Mouse (Mus musculus): ENCODE results near the gene Rabgef1. TPM values are rescaled to one million over a fixed set of nuclear protein-coding genes. Genes with fewer than 3 reads are reported as not detected.

Rabgef1 gene
- total RNA-seq, 2 experiments from 2014 or later: 34.7 to 58.1 TPM

DNA sequence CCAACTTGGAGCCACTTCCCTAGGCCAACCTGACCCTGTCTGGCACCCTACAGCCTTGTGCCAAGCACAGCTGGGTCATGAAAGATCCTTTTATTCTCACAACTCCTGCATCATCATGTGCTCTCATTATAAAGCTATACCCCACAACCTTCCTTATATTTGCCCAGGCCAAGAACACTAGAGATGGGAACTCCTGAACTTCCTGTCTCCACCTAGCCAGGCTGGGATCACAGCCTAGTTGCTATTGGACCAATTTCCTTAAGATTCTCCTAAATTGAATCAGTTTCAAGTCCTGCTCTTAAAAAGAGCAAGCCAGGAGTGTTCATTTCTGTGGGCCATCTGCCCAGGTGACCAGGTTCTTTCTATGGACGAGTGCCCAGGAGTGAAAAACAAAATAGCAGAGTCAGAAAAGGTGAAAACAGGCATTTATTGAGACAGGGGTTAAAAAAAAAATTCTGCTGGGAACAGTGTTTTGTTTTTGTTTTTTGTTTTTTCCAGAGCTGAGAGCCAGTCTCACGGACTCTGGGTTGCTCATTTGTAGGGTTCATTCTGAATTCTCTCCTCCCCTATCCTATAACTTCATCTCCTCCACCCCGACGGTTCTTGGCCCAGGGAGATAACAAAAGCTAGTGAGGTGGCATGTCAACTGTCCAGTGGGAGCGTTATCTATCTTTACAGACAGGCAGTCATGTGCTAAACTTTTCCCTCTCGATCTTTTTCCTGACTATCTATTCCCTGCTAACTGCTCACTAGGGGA, 754 bp upstream of the Rabgef1 start:
- no peak for DNase-seq (ENCODE audit: low spot score in 2 of 2)

DNA sequence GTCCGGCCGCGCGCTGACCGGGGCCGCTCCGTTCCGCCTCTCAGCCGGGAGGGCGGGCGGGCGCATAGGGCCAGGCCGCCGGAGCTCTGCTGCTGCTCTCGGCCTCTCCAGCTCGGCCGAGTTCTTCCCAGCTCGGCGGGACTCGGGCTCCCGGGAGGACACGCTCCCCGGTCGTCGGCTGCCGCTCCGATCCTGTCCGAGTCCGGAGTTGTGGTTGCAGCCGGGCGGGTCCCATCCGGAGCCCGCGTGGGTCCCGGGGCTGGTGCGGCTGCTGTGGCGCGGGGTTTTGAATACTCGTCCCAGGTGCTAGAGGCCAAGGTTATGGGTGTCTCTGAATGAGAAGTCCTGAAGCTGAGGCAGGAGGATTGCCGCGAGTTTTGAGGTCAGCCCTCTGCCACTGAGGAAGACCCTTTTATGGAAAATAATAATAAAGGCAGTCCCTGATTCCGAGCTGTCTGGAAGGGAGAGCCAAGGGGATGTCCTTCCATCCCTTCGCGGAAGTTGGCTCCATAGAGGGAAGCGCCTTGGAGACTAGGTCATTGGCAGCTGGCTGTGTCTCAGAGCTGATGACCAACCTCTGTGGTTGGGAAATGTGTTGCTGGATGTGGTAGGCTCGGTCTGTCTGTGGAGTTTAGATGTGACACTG, 481 bp downstream of the Rabgef1 start:
- peak in 1 of 2 experiments; percentile 63 for DNase-seq (ENCODE audit: low spot score in 2 of 2)

DNA sequence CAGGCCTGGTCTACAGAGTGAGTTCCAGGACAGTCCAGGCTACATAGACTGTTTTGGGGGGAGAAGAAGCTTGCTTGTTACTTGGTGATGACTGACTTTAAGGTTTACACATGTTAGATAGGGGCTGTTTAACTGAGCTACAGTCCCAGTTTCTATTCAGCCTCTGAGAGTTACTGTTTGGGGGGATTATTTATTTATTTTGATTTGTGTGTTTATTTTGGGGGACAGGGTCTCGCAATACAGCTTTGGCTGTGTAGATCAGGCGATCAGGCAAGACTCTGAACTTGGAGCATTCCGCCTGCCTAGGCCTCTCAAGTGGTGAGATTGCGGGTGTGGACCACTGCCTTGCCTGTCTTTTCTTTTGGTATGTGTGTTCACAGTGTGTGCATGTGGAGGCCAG, 1.4 kb downstream of the Rabgef1 start:
- no peak for DNase-seq (ENCODE audit: low spot score in 2 of 2)

DNA sequence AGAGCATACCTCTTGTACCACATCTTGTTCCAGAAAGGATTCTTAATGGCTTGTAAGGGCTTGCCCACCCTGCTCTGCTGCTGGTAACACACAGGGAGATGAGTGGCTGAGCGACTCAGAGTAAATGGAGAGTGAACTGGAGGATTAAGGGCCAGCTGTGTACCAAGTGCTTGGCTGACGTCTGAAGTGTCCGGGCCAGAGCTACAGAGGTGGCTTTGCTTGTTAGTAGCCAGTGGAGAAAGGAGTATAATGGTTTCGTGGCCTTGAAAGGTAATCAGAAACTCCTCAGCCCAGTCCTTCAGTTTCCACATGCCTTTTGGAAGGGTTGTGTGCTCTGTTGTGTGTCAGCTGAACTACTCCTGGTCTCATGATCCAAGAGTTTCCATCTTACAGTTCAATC, 6.3 kb downstream of the Rabgef1 start:
- DNase-seq (ENCODE audit: low spot score in 2 of 2): no peak

DNA sequence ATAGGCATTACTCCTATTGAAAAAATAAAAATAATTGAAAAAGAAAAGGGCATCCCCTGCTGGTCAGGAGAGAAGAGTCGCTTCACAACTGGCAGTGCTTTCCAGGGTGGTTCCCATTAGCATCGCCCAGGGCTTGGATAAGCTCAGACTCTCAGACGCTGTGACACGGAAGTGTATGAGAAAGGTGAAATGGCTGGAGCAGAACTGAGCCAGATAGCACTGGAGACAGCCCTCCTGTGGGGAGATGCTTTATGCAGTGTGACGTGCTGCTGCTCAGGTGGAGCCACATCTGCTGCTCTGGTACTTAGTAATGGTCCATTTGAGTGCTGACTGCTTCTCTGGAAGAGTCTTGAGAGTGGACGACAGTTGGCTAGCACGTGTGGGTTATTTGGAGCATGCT, 8.8 kb downstream of the Rabgef1 start:
- DNase-seq (ENCODE audit: low spot score in 2 of 2): no peak

DNA sequence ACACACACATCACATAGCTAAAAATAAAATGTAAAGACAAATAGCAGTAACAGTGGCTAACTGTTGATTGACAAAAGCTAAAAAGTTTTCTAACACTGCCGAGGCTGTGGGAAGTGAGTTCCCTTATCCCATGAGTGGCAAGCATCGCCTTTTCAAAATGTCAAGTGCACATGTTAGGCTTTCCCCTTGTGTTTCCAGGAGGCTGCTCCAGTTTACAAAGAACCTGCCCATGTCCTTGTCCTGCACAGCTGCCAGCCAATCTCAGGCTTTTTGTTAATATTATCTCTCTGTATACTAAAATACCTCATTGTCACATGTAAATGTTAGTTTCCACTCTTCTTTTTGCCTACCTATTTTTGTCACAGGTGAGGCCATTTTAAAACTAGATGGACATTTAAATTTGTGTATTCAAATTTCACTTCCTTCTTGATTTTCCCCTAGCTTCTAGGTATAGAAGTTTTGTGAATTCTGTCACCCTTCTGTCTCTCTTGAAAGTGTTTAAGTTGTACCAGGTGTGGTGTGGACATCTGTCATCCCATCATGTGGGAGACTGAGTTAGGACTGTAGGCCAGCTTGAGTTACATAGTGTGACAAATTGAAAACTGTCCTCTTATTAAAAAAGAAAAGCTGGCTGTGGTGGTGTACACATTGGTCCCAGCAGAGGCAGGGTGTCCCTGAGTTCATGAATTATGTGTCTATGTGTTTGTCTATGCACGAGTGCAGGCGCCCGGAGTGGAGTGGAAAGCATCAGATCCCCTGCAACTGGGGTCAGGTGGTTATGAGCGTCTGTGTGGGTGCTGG, 10.3 kb downstream of the Rabgef1 start:
- DNase-seq (ENCODE audit: low spot score in 2 of 2): no peak

DNA sequence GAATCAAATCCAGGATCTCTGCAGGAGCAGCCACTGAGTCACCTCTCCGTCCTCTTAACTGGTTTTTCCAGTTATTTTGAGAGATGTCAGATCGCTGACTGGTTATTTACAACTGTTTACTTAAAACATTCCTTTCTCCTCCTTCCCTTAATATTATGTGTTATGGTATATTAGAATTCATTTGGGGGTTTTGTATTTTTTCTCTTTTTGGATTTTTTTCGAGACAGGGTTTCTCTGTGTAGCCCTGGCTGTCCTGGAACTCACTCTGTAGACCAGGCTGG, 10.9 kb downstream of the Rabgef1 start:
- no peak for DNase-seq (ENCODE audit: low spot score in 2 of 2)

DNA sequence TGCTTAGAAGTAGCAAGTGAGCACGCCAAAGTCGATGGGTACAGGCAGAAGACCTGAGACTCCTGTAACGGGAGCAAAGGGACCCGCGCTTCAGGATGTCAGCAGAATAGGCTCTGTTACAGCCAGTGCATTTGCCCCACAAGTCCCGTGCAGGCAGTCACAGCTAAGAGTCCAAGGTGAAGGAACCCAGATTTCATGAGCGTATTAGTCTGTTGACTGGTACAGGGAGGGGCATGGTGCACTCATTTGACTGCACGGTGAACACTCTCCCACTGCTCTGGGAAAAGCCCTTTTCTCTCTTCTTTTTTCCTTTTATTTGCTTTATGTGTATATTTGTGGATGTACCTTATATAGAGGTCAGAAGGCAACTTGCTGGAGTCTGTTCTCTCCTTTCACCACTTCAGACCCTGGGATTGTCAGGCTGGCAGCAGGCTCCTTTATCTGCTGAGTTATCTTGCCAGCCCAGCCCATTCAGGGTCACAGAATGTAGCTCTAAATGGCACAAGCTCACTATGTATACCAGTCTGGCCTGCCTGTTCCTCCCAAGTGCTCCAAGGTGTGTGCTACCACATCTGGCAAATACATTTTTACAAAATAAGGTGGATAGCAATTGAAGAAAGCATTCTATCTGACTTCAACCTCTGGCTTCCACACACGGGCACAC, 12.7 kb downstream of the Rabgef1 start:
- peak in 1 of 2 experiments; percentile 27 for DNase-seq (ENCODE audit: low spot score in 2 of 2)

DNA sequence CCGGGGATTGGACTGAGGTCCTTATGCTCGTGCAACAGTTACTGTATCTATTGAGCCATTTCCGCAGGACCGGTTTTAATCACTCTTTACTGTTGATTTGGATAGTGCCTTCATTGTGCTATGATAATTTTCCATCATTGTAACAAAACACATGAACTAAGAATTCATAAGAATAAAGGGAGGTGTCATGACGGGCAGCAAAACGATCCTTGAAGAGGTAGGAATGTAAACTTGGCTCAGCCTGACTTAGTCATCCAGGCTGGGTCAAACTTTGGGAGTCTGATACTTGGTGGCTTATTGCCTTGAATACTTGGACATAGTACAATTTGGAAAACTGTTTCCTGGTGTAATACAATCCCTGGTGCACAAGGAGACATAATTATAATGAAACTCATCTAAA, 13.7 kb downstream of the Rabgef1 start:
- DNase-seq (ENCODE audit: low spot score in 2 of 2): no peak

DNA sequence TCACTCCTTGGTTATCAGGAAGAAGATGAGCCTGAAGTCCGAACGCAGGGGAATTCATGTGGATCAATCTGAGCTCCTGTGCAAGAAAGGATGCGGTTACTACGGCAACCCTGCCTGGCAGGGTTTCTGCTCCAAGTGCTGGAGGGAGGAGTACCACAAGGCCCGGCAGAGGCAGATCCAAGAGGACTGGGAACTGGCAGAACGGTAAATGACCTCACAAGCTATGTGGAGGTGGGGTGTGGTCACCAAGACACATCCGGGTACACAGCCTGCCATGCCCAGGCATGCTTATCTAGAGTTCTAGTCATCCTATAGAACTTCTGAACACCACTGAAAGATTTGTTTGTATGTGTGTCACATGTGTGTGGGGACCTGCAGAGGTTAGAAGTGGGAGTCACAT, 15.8 kb downstream of the Rabgef1 start:
- no peak for DNase-seq (ENCODE audit: low spot score in 2 of 2)

DNA sequence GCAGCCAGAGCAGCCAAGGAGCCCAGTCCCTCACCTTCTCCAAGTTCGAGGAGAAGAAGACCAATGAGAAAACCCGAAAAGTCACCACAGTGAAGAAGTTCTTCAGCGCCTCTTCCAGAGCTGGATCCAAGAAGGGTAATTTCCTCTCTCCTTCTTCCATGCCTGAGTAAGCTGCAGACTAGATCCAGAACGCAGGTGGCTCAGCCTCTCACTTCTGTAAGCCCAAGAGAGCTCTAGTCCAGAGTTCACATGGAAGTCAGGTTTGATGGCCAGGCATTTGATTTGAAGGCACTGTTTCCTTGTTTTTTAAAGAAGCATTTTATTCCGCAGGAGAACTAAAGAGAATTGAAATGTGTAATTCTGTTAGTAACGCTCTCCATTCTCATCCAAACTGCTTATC, 19.3 kb downstream of the Rabgef1 start:
- DNase-seq (ENCODE audit: low spot score in 2 of 2): no peak

DNA sequence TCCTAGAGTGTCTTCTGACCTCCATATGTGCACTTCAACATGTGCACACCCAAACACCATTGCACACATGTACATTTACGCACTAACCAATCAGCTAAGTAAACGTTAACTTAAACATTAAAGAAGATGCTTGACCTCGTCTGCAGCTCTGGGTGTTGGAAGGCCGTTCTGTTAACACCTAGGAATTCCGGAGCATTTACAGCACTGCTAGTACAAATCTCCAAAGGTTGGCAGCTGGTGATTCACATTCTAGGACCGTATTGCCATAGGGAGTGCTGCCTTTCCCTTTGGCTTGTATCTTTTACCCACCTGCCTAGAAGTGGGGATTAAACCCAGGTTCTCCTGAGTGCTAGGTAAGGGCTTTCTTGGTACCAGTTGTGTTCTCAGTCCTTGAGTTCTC, 20.3 kb downstream of the Rabgef1 start:
- DNase-seq (ENCODE audit: low spot score in 2 of 2): no peak

DNA sequence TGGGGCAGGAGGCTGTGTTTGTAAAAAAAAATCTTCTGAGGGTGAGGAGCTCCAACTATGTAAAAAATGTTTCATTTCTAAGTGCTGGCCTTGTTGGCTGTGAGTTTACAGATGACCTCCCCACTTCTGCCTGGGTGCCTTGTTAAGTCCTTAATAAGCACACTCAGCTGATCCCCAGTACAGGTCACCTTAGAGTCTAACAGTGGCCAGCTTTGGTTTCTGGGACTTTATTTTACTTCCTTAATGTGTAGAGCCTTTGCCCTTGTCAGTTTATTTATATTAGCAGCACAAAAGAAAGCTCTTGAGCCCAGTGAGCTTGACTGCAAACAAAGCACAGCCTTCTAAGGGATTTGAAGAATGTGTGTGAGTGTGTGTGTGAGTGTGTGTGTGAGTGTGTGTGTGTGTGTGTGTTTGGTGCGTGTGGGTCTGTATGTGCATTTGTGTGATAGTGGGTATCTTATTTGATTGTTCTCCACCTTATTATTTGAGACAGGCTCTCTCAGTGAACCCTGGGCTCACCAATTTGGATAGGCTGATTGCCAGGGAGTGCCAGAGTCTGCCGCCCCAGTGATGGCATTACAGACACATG, 20.9 kb downstream of the Rabgef1 start:
- no peak for DNase-seq (ENCODE audit: low spot score in 2 of 2)

DNA sequence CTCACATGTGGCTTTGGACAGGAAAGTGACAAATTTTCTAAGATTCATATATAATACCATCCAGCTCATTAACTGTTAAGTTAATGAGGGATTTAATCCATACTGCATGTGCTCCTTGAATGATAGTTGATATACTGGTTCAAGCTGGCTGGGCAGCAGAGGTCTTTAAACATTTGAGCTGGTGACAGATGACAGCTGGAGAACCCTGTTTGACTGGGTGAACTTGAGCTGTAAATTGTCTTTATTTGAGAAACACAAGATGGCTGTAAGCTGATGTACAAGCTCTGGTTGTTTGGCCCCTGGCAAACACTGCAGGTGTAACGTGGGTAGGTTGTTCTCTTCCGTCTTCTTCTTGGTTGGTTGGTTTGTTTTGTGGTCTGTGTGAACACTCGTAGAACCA, 22.2 kb downstream of the Rabgef1 start:
- no peak for DNase-seq (ENCODE audit: low spot score in 2 of 2)

DNA sequence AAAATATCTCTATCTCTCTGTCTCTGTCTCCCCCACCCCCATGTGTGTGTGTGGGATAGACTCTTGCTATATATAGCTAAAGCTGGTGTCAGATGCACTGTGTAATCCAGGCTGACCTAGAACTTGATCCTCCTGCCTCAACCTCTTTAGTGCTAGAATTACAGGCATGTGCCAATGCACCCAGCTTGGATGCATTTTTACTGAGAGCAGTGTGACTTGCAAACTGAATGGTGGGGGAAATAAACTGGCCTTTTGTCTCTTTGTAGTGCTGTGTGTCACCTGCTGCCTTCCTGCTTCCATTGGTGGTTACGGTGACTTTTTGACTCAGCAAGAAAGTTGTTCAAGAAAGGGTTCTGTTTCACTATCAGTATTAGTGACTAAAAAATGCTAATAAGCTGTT, 24.7 kb downstream of the Rabgef1 start:
- DNase-seq (ENCODE audit: low spot score in 2 of 2): no peak

DNA sequence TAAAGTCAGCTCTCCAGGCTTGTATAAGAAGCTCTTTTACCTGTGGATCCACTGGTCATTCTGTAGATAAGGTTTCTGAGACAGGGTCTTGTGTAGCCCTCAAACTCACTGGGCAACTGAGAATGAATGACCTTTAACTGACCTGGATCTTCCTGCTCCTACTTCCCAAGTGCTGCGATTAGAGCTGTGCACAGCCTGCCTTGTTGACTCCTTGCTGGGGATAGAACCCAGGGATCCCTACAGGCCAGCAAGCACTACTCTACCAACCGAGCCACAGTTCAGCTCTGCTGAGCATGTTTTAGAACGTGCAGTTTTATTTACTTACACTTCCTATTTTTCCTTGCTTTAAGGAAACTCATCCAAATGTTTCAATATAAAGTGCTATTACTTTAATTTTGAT, 25.9 kb downstream of the Rabgef1 start:
- no peak for DNase-seq (ENCODE audit: low spot score in 2 of 2)

DNA sequence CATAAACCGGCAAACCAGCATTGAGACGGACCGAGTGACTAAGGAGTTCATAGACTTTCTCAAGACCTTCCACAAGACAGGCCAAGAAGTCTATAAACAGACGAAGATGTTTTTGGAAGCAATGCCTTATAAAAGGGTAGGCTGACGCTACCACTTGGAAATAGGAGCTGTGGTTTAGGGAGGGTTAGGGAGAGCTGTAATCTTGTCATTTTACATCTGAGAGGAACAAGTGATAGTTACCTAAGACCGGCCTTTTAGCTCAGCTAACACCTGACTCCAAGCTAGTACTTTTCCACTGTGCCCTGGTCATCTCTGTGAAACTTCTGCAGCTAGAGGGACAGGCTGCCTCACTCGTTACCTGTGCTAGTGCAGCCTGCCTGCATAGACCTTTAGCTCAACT, 26.4 kb downstream of the Rabgef1 start:
- no peak for DNase-seq (ENCODE audit: low spot score in 2 of 2)

DNA sequence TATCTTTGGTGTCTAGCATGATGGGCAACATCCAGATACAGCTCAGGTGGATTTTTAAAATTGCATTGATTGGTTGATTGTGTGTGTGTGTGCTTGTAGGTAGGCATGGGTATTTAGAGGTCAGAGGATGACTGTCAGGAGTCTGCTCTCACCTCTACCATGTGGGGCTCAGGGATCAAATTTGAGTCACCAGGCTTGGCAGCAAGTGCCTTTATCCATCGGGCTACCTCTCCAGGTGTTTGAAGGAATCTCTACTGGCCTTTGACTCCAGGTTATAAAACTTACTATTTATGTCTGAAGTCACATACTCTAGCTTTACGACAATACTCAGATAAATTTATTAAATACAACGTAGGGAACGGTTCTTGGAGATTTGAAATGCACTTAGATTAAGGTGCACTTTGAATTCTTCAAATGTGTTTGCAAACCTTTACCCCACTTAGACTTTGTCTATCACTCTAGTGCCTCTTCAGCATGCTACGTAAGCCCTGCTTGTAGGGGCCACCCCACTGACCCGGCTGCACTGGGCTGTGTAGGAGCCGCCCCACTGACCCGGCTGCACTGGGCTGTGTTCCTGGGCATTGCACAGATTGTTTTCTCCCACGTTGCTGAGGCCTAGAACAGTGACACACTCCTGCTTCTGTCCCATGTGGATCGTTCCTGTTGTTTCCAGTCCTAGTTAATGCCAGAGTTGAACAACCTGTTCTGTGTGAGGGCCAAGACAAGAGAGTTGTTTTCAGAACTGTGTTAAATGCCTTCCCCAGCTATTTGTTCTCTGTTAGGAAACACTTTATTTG, 28.8 kb downstream of the Rabgef1 start:
- no peak for DNase-seq (ENCODE audit: low spot score in 2 of 2)

DNA sequence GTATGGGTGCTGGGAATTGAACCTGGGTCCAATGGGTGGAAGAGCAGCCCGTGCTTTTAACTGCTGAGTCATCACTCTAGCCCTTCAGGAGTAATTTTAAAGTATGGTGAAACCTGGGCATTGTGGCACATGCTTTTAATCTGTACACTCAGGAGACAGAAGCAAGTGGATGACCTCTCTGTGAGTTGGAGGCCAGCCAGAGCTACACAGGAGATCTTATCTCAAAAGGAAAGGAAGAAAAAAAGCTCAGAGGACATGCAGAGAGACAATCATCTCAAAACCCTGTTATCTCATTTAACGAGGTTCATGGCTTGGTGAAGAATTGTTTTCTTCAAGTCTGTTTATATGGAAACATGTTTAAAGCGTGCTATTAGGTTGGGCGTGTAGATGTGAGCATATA, 32.4 kb downstream of the Rabgef1 start:
- no peak for DNase-seq (ENCODE audit: low spot score in 2 of 2)

DNA sequence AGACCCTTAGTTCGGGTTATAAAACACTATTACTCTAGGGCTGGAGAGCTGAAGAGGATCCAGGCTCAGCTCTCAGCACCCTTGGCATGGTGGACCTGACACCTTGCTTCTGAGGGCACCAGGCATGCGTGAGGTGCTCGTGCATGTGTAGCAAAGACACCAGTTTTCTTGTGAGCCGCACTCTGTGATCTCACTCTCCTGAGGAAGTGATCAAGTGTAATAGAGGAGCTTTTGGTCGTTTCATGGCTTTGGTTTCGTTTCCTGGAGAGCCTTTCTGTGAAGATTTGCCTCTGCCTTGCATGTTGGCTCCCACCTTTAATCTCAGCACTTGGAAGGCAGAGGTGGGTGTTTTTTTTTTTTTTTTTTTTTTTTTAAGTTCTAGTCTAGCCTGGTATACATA, 33.0 kb downstream of the Rabgef1 start:
- no peak for DNase-seq (ENCODE audit: low spot score in 2 of 2)

Data from adrenal gland, adult 18-20 months (tissue).